Mouse (Mus musculus) spleen, postnatal 14 days (tissue): ENCODE measurements around the gene Hist1h3d.
"Not testable (repeated sequence)": the region's sequence is repeated elsewhere in the genome, so short reads cannot be mapped to it uniquely, and the experiment has no call there.

Experiments used
- DNase-seq, 2 experiments: peaks; one replicate each; pipeline ENCODE4 v3.0.0; 2021 to 2022; ENCODE audit warnings: low spot score in 2 of 2

The Hist1h3d gene

DNA sequence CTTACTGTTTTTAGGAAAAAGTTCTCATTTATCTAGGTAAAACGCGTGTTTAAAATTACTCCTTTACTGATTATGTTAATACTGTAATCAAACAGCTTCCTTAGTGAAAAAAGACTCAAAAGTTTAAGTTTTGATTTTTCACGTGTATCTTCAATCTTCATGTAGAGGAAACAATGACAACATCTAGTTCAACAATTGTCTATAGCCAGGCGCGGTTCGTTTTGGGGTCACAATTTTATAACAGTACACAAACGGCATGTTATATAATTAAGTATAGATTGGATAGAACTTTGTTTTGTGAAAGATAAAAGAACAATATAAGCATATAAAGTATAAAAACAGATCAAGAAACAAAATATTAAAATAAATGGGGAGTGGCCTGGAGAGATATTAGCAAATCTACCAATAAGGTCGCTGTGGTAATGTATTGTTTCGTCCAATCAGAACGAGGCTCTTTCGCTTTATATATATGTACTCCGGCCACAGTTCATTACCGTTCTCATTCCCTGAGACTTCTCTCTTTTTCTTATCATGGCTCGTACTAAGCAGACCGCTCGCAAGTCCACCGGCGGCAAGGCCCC, at the start of gene Hist1h3d:
TSS of gene Hist1h3d (plus strand) at position 493 of the 581 bp plus-strand sequence.
- DNase-seq, result peak in 1 of 2 experiments; percentile 58

DNA sequence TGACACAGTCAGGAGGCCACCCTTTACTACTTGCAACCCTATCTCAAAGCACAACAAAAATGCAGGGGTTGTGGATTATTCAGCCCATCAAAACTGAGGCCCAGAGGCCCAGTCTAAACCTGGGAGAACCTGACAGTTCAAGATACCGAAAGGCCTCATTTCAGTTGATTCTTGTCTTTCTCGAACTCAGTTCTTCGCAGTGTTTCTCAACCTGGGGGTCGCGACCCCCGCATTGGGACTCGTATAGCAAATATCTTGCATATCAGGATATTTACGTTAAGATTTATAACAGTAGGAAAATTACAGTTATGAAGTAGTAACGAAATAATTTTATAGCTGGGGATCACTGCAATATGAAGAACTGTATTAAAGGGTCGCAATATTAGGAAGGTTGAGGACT, 49.7 kb upstream of the Hist1h3d start:
- no peak for DNase-seq

DNA sequence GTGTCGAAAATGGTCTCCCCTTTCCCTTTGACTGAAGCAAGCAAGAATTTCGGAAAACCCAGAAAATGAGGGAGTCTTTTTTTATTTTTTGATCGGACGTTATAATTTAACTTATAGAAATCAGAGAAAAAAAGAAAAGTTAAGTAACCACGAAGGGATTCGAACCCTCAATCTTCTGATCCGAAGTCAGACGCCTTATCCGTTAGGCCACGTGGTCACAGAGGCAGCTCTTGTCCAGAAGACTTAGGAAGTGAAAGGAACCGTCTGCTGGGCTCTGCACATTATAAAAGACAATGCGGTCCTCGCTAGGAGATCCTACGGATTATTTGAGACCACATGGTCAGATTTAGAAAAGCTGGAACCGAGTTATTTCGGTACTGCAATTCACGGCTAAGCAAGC, 49.3 kb upstream of the Hist1h3d start:
- DNase-seq, result peak; percentile 85 to 89

DNA sequence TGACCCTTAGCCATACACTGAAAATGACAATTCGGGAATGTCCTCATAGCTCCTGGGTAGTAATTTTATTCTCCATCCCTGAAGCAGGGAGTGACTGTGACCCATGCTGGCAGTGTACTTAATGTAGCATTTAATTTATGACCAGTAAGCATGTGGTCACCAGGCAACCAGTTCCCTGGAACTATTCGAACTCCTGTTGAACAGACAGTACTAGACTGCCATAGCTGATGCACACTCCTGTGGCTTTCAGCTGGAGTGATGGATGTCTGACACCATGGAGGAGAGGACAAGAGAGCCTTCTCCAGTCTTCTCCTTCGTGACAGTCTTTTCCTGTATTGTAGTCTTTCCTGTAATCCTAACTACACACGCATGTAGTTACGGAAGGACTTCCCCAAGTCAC, 46.6 kb upstream of the Hist1h3d start:
- DNase-seq, result no peak

DNA sequence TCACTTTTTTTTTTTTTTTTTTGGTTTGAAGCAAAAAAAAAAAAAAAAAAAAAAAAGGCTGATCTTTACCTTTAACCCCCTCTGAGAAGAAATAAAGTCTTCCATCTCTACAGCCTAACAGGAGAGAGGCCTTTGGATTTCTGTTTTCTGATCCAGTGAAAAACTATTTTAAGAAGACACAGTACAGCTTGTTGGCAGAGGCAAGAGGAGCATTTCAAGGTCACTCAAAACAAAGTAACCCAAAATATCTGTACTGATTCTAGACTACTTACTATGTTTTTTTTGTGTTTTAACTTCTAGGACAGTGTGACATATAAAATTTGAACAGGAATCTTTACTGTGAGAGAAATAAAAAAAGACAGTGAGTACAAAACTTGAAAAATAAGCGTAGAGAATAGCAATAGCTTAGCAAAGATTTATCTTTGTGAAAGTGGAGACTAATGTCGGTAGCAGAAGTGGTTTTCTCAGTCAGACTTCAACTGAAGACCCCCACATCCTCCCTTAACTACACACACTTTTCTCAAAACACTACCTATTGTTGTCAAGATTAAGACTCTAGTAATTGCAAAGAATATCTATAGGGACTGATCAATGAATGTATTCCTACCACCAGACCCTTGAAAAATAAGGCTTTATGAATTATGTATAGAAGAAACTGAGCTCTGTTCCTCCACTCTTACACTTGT, 45.9 kb upstream of the Hist1h3d start:
- DNase-seq, result no peak

DNA sequence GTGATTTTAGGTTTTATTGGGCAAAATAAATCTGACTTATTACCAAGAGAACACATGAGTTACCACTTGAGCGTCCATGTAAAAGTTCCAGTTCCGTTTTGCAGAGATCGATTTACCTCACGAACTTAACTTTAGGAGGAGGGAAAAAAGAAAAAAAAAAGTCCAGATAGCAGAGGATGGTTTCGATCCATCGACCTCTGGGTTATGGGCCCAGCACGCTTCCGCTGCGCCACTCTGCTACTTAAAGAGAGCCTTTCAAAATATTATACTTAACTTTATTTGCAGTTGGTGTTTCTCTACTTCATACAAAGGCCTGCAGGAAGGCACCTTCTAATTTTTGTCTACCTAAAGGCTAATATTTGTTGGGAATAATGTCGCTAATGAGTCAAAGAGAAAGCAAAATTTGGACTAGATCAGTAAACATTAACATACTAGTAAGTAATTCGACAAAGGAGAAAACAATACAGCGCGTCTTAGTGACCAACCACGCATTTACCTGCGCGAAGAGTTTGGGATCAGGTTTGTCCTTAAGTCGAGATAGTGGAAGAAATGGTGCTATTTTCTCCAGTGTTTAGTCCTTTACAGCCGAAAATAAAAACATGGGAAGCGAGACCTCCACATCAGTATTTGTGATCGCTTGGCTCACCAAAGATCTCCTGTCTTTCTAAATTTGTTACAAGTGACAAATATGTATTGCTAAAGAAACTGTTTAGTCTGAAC, 45.2 kb upstream of the Hist1h3d start:
- DNase-seq, result peak; percentile 58 to 62

DNA sequence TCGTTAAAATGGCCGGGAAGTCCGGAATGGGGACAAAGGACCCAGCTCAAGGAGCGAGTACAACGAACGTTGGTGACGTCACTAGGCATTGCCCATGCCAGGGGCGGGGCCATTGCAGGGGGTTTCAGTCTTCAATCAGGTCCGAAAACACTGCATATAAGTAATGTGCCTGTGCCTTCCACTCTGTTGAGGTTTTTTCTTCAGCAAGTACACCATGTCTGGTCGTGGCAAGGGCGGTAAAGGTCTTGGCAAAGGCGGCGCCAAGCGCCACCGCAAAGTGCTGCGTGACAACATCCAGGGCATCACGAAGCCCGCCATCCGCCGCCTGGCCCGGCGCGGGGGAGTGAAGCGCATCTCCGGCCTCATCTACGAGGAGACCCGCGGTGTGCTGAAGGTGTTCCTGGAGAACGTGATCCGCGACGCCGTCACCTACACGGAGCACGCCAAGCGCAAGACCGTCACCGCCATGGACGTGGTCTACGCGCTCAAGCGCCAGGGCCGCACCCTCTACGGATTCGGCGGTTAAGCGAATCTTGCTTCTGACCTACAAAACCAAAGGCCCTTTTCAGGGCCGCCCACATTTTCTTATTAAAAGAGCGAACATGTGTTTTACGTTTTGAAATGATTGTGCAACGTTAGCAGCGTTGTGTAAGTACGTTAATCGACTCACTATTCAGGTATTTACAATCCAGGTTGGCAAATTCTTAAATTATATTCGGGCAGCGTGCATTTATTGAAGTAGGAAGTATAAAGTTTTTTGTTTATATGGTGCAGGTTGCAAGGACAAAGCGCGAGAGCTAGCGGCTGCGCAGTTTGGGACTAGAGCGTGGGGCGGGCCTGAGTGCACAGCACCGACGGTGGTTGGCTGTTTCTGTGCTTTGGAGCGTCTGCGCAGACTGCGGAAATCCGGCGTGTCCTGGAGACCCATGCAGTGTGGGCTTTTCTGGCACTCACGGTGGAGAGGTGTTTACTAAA, 44.4 kb upstream of the Hist1h3d start, which contains the start of gene Hist1h4h:
TSS of gene Hist1h4h (plus strand) at position 150 of the 975 bp plus-strand sequence.
- DNase-seq, result peak; percentile 93 to 95

- no peak for DNase-seq
These were observed 43.1 kb upstream of the Hist1h3d start for GRCm38 (mm10) chr13:23532262-23533075.

- DNase-seq, result peak; percentile 56 to 68
These were observed 41.8 kb upstream of the Hist1h3d start, which contains the start of gene Hist1h2af for GRCm38 (mm10) chr13:23533560-23534367. TSS of gene Hist1h2af (plus strand) at chr13:23533906.

- DNase-seq, result no peak
These were observed 41.0 kb upstream of the Hist1h3d start for GRCm38 (mm10) chr13:23534368-23535131.

DNA sequence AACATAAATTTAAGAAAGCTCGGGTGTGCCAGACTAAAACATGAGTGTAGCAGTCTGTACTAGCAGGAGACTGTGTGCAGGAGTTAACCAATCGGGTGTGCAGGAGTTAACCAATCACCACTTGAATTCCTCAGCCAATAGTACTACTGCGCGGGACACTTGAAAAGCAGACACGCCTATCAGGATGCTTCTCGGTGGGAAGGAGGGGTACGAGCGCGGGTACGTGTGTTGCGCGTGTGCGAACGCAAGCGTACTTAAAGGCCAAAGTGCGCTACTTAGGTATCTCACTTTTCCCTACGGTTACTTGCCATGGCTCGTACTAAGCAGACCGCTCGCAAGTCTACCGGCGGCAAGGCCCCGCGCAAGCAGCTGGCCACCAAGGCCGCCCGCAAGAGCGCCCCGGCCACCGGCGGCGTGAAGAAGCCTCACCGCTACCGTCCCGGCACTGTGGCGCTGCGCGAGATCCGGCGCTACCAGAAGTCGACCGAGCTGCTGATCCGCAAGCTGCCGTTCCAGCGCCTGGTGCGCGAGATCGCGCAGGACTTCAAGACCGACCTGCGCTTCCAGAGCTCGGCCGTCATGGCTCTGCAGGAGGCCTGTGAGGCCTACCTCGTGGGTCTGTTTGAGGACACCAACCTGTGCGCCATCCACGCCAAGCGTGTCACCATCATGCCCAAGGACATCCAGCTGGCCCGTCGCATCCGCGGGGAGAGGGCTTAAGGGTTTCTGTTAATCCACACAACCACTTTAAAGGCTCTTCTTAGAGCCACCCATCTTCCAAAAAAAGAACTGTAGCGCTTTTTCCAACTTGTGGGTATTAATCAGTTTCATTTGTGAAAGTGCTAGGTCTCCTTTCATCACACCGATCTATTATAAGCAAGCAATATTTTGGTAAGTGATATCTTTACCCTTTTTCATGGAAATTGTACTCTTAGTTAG, 40.2 kb upstream of the Hist1h3d start, which contains the start of gene Hist1h3g:
TSS of gene Hist1h3g (plus strand) at position 286 of the 939 bp plus-strand sequence.
- peak; percentile 73 to 82 for DNase-seq

- DNase-seq, result no peak
These were observed 39.3 kb upstream of the Hist1h3d start for GRCm38 (mm10) chr13:23536076-23536822.

GRCm38 (mm10) chr13:23537006-23537710, 38.4 kb upstream of the Hist1h3d start:
- DNase-seq, result no peak

DNA sequence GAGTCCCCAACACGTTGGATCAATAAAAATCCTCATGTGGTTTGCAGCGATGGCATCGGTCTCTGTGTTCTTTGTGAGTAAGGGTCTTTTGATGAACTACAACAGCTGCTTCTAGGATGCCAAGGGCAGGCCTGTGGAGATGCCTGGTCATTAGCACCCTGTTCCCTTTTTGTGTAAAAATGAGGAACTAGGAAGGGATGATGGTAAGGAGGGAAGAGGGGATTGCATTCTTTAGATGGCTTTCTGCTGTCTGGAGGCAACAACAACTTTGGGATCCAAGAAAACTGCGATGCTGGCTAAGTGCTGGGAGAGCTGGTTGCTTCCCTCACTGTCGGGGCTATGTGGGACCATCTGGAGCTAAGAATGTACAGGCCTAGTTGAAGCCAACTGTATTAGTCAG, 37.3 kb upstream of the Hist1h3d start:
- no peak for DNase-seq

- not testable (repeated sequence) for DNase-seq
These were observed 35.7 kb upstream of the Hist1h3d start for GRCm38 (mm10) chr13:23539821-23540220.

DNA sequence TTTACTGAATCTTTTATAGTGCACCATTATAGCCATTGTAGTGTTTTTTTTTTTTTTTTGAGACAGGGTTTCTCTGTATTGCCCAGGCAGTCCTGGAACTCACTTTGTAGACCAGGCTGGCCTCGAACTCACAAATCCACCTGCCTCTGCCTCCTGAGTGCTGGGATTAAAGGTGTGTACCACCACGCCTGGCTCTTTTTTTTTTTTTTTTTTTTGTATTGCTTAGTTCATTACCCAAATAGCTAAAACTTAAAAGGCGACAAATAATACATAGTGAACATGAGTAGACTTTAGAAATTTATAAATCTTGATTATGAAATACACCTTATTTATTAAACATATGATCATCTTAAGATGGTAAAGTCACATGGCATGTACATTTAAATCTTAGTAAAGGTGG, 34.1 kb upstream of the Hist1h3d start:
- no peak for DNase-seq
